Mouse (Mus musculus): Measurements from ENCODE around the gene 1110032A03Rik. TPM values are rescaled to one million over a fixed set of nuclear protein-coding genes. Genes with fewer than 3 reads are reported as not detected.
A peak's percentile ranks its signal among the peaks of the same experiment; 100 is the strongest.

1110032A03Rik gene
- polyA plus RNA-seq, 1 experiment from 2014 or later, result 42.3 TPM

GRCm38 (mm10) chr9:50796776-50797175 is 21.5 kb upstream of the 1110032A03Rik start:
- ATAC-seq (ENCODE audit: low FRiP score), result no peak
- Histone ChIP-seq H3K9ac (ENCODE audit: low read depth, low read length) (no peak overlapping the region), H3K4me2 (replicated peaks; ENCODE audit: low read depth, low read length) (no peak overlapping the region), H3K4me1 (replicated peaks; ENCODE audit: control insufficient read depth, insufficient read depth, low read length) (no peaks in the 10 kb centered on the region), H3K9me3 (ENCODE audit: control insufficient read depth, low read length) (no peaks in the 10 kb centered on the region), H3K4me3 (ENCODE audit: low read depth, low read length) (no peak overlapping the region), H3K36me3 (ENCODE audit: control insufficient read depth, insufficient read depth, low read length) (peaks cover 2% of the 10 kb centered on the region; the same call in 1 of the 2 replicates), H3K27me3 (ENCODE audit: control insufficient read depth, insufficient read depth, low read length) (no peaks in the 10 kb centered on the region), H3K27ac (ENCODE audit: low read depth, low read length) (no peak overlapping the region)
- no peak for DNase-seq (ENCODE audit: low spot score)
- 93% methylated on average over 8 of the region's 8 CpGs for WGBS

DNA sequence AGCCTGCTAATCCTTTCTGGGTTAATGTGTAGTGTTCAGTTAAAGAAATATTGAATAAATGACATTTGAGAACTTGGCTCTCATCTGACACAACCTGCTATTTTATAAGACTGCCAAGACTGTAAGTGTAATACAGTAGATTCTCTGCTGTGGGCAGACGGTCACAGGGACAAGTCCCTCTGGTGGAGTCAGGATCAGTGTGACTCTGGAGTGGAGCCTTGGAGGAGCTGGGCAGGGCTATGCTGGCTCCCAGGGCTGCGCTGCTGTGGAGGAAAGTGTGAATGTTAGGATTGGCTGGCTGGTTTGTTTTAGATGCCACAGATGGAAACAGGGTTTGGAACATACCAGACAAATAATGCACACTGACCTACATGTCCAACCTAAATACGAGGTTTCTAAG is 19.9 kb upstream of the 1110032A03Rik start:
- H3K27me3 ChIP-seq (ENCODE audit: control insufficient read depth, insufficient read depth, low read length), result no peaks in the 10 kb centered on the region
- H3K36me3 ChIP-seq (ENCODE audit: control insufficient read depth, insufficient read depth, low read length), result peaks cover 5% of the 10 kb centered on the region; the same call in 1 of the 2 replicates
- WGBS, result 92% methylated on average over 3 of the region's 3 CpGs
- no peak overlapping the region for H3K27ac ChIP-seq (ENCODE audit: low read depth, low read length)
- ATAC-seq (ENCODE audit: low FRiP score), result no peak
- no peak overlapping the region for H3K4me2 ChIP-seq (replicated peaks; ENCODE audit: low read depth, low read length)
- DNase-seq (ENCODE audit: low spot score), result no peak
- H3K4me1 ChIP-seq (replicated peaks; ENCODE audit: control insufficient read depth, insufficient read depth, low read length), result no peaks in the 10 kb centered on the region
- no peak overlapping the region for H3K4me3 ChIP-seq (ENCODE audit: low read depth, low read length)
- no peak overlapping the region for H3K9ac ChIP-seq (ENCODE audit: low read depth, low read length)
- H3K9me3 ChIP-seq (ENCODE audit: control insufficient read depth, low read length), result no peaks in the 10 kb centered on the region

DNA sequence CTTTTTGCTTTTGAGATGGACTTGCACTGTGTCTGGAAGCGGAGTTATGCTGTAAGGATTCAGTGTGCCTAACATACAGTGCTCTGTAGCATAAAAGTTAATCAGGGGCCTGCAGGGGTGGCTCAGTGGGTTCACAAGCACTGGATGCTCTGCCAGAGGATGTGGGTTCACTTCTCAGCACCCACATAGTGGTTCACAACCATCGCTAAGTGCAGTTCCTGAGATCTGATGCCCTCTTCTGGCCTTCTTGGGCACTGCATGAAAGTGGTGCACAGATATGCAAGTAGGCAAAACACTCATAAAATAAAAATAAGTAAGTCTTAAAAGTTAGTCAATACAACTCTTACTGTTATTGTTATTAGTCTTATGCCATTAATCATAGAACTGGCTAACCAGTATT is 6.8 kb upstream of the 1110032A03Rik start:
- no peak overlapping the region for H3K4me3 ChIP-seq (ENCODE audit: low read depth, low read length)
- H3K9ac ChIP-seq (ENCODE audit: low read depth, low read length), result no peak overlapping the region
- H3K27me3 ChIP-seq (ENCODE audit: control insufficient read depth, insufficient read depth, low read length), result no peaks in the 10 kb centered on the region
- H3K4me1 ChIP-seq (replicated peaks; ENCODE audit: control insufficient read depth, insufficient read depth, low read length), result no peaks in the 10 kb centered on the region
- ATAC-seq (ENCODE audit: low FRiP score), result no peak
- no peak overlapping the region for H3K4me2 ChIP-seq (replicated peaks; ENCODE audit: low read depth, low read length)
- DNase-seq (ENCODE audit: low spot score), result peak; percentile 56
- H3K9me3 ChIP-seq (ENCODE audit: control insufficient read depth, low read length), result no peaks in the 10 kb centered on the region
- no peak overlapping the region for H3K27ac ChIP-seq (ENCODE audit: low read depth, low read length)
- WGBS, result 80% methylated on average over 2 of the region's 2 CpGs
- H3K36me3 ChIP-seq (ENCODE audit: control insufficient read depth, insufficient read depth, low read length), result peaks cover 4% of the 10 kb centered on the region

GRCm38 (mm10) chr9:50776162-50776760 is 941 bp upstream of the 1110032A03Rik start:
- H3K9ac ChIP-seq (ENCODE audit: low read depth, low read length), result peak overlapping the region; percentile 71
- peaks cover under 1% of the 10 kb centered on the region; the same call in 1 of the 2 replicates for H3K36me3 ChIP-seq (ENCODE audit: control insufficient read depth, insufficient read depth, low read length)
- peak overlapping the region; percentile 58 for H3K4me2 ChIP-seq (replicated peaks; ENCODE audit: low read depth, low read length)
- H3K27ac ChIP-seq (ENCODE audit: low read depth, low read length), result no peak overlapping the region
- WGBS, result 78% methylated on average over 11 of the region's 11 CpGs
- H3K4me3 ChIP-seq (ENCODE audit: low read depth, low read length), result peak overlapping the region; percentile 70
- H3K4me1 ChIP-seq (replicated peaks; ENCODE audit: control insufficient read depth, insufficient read depth, low read length), result 0 out of 2 replicates have a peak, but pooled peaks cover 2% of the 10 kb centered on the region
- no peak for ATAC-seq (ENCODE audit: low FRiP score)
- H3K9me3 ChIP-seq (ENCODE audit: control insufficient read depth, low read length), result no peaks in the 10 kb centered on the region
- DNase-seq (ENCODE audit: low spot score), result no peak
- H3K27me3 ChIP-seq (ENCODE audit: control insufficient read depth, insufficient read depth, low read length), result no peaks in the 10 kb centered on the region

DNA sequence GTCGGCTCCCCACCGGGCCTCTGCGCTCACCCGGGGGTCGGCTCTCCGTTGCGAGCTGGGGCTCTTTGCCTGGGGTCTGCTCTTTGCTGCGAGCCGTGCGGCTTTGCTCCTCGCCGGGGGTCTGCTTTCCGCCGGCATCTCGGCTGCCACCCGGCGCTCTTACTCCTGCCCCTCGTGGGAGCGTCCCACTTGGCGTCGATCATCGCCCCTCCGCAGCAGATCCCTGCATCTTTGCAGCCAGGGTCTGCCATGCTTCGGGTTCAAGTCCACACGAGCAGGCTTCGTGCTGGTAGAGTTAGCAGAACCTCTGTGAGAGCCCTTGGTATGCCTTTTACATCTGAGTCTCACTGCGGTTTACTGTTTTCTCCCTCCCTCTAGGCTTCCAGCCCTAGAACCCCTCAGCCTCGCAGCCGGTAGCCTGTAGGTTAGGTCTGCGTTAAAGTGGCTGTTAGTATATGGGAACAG is 374 bp upstream of the 1110032A03Rik start:
- no peaks in the 10 kb centered on the region for H3K9me3 ChIP-seq (ENCODE audit: control insufficient read depth, low read length)
- DNase-seq (ENCODE audit: low spot score), result peak; percentile 57
- peak overlapping the region; percentile 71 for H3K9ac ChIP-seq (ENCODE audit: low read depth, low read length)
- under 1% methylated on average over 29 of the region's 30 CpGs for WGBS
- peak overlapping the region; percentile 58 for H3K4me2 ChIP-seq (replicated peaks; ENCODE audit: low read depth, low read length)
- H3K27ac ChIP-seq (ENCODE audit: low read depth, low read length), result no peak overlapping the region; the same call in 1 of the 2 replicates
- H3K4me3 ChIP-seq (ENCODE audit: low read depth, low read length), result peak overlapping the region; percentile 70
- ATAC-seq (ENCODE audit: low FRiP score), result peak; percentile 49; the same call in 1 of the 2 replicates
- H3K27me3 ChIP-seq (ENCODE audit: control insufficient read depth, insufficient read depth, low read length), result no peaks in the 10 kb centered on the region
- no peaks in the 10 kb centered on the region for H3K36me3 ChIP-seq (ENCODE audit: control insufficient read depth, insufficient read depth, low read length)
- H3K4me1 ChIP-seq (replicated peaks; ENCODE audit: control insufficient read depth, insufficient read depth, low read length), result 0 out of 2 replicates have a peak, but pooled peaks cover 2% of the 10 kb centered on the region

DNA sequence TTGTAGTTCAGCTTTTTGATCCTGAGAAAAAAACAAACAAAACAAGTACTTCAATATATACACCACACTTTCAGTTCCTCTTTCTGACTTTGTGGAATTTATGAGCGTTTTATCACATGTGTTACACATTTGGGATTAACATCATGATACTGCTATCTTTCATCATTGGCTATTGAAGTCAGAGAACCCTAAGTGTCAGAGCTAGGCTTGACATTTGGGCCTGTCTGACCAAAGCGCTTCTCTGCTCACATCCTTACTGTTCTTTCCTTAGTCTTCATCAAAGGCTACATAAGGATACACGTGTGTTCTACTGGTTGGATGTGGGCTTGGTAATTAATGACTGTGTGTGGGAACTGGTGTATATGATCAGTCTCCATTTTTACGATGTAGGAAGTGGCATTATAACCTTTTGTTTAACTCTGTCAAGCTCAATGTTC is 1.3 kb downstream of the 1110032A03Rik start:
- H3K4me1 ChIP-seq (replicated peaks; ENCODE audit: control insufficient read depth, insufficient read depth, low read length), result 0 out of 2 replicates have a peak, but pooled peaks cover 2% of the 10 kb centered on the region
- DNase-seq (ENCODE audit: low spot score) (no peak), ATAC-seq (ENCODE audit: low FRiP score) (no peak)
- H3K4me3 ChIP-seq (ENCODE audit: low read depth, low read length), result no peak overlapping the region
- no peak overlapping the region for H3K9ac ChIP-seq (ENCODE audit: low read depth, low read length)
- WGBS, result 92% methylated on average over 4 of the region's 4 CpGs
- H3K36me3 ChIP-seq (ENCODE audit: control insufficient read depth, insufficient read depth, low read length), result no peaks in the 10 kb centered on the region
- H3K27me3 ChIP-seq (ENCODE audit: control insufficient read depth, insufficient read depth, low read length), result no peaks in the 10 kb centered on the region
- H3K9me3 ChIP-seq (ENCODE audit: control insufficient read depth, low read length), result no peaks in the 10 kb centered on the region
- H3K4me2 ChIP-seq (replicated peaks; ENCODE audit: low read depth, low read length), result no peak overlapping the region; the same call in 1 of the 2 replicates
- H3K27ac ChIP-seq (ENCODE audit: low read depth, low read length), result no peak overlapping the region

GRCm38 (mm10) chr9:50770011-50770410 is 5.3 kb downstream of the 1110032A03Rik start:
- no peaks in the 10 kb centered on the region for H3K9me3 ChIP-seq (ENCODE audit: control insufficient read depth, low read length)
- H3K27me3 ChIP-seq (ENCODE audit: control insufficient read depth, insufficient read depth, low read length), result no peaks in the 10 kb centered on the region
- no peak overlapping the region for H3K4me3 ChIP-seq (ENCODE audit: low read depth, low read length)
- peaks cover 4% of the 10 kb centered on the region; the same call in 1 of the 2 replicates for H3K4me1 ChIP-seq (replicated peaks; ENCODE audit: control insufficient read depth, insufficient read depth, low read length)
- no peaks in the 10 kb centered on the region for H3K36me3 ChIP-seq (ENCODE audit: control insufficient read depth, insufficient read depth, low read length)
- DNase-seq (ENCODE audit: low spot score), result no peak
- no peak overlapping the region for H3K27ac ChIP-seq (ENCODE audit: low read depth, low read length)
- no peak for ATAC-seq (ENCODE audit: low FRiP score)
- H3K4me2 ChIP-seq (replicated peaks; ENCODE audit: low read depth, low read length), result no peak overlapping the region
- H3K9ac ChIP-seq (ENCODE audit: low read depth, low read length), result no peak overlapping the region
- WGBS, result 80% methylated on average over 2 of the region's 2 CpGs

- no peaks in the 10 kb centered on the region for H3K27me3 ChIP-seq (ENCODE audit: control insufficient read depth, insufficient read depth, low read length)
- peak within 1 kb of the TSS; percentile 61 for H3K4me2 ChIP-seq (replicated peaks; ENCODE audit: low read depth, low read length)
- H3K9ac ChIP-seq (ENCODE audit: low read depth, low read length), result peak within 1 kb of the TSS; percentile 59
- no peaks in the 10 kb centered on the region for H3K36me3 ChIP-seq (ENCODE audit: control insufficient read depth, insufficient read depth, low read length)
- ATAC-seq (ENCODE audit: low FRiP score) (peak; percentile 97), DNase-seq (ENCODE audit: low spot score) (peak; percentile 99)
- no peaks in the 10 kb centered on the region for H3K9me3 ChIP-seq (ENCODE audit: control insufficient read depth, low read length)
- peak within 1 kb of the TSS; percentile 55 for H3K4me3 ChIP-seq (ENCODE audit: low read depth, low read length)
- peaks cover 2% of the 10 kb centered on the region; the same call in 1 of the 2 replicates for H3K4me1 ChIP-seq (replicated peaks; ENCODE audit: control insufficient read depth, insufficient read depth, low read length)
- H3K27ac ChIP-seq (ENCODE audit: low read depth, low read length), result peak within 1 kb of the TSS; percentile 73
- 6% methylated on average over 59 of the region's 59 CpGs for WGBS
Measured at GRCm38 (mm10) chr9:50768107-50769002, 7.0 kb downstream of the 1110032A03Rik start, which contains the start of gene Fdxacb1. Gene Fdxacb1, plus strand, starts transcription at chr9:50768236.

Measured in hindbrain, embryonic 11.5 days (tissue).